Mouse (Mus musculus) stomach, embryonic 16.5 days (tissue): Measurements from ENCODE around the gene Pth2. TPM values are rescaled to one million over a fixed set of nuclear protein-coding genes. Genes with fewer than 3 reads are reported as not detected.

ENCODE experiments used
- ATAC-seq: fragments of 200-750 bp; cut with Nextera tagmentation; 2 replicates; pipeline ENCODE4 v1.8.0; 2017; ENCODE audit warnings: moderate number of reproducible peaks, moderate TSS enrichment; ENCODE audit not compliant: insufficient read depth, low FRiP score
- H3K27ac ChIP-seq: fragments of 300-500 bp; sonication (generic); 2 replicates; pipeline ENCODE4 v1.5.1; 2014; ENCODE audit warnings: low read length
- H3K27me3 ChIP-seq: fragments of 300-500 bp; sonication (generic); 2 replicates; pipeline ENCODE4 v1.6.1; 2014; ENCODE audit warnings: low read length, control low read depth, mixed read lengths; ENCODE audit not compliant: control insufficient read depth, insufficient read depth
- H3K36me3 ChIP-seq: fragments of 300-500 bp; sonication (generic); 2 replicates; pipeline ENCODE4 v1.6.1; 2014; ENCODE audit warnings: low read length; ENCODE audit not compliant: control insufficient read depth, insufficient read depth
- H3K4me1 ChIP-seq: fragments of 300-500 bp; sonication (generic); 2 replicates; pipeline ENCODE4 v1.6.1; 2014; ENCODE audit warnings: low read length, control low read depth, mixed read lengths; ENCODE audit not compliant: control insufficient read depth, insufficient read depth
- H3K4me2 ChIP-seq: fragments of 300-500 bp; sonication (generic); 2 replicates; pipeline ENCODE4 v1.6.1; 2014; ENCODE audit warnings: low read depth, low read length, mixed read lengths
- H3K4me3 ChIP-seq: fragments of 300-500 bp; sonication (generic); replicated peaks from 2 replicates; pipeline ENCODE4 v1.5.1; 2014; ENCODE audit warnings: mild to moderate bottlenecking, low read length
- H3K9ac ChIP-seq: fragments of 300-500 bp; sonication (generic); 2 replicates; pipeline ENCODE4 v1.6.1; 2014; ENCODE audit warnings: low read length
- H3K9me3 ChIP-seq: fragments of 300-500 bp; sonication (generic); replicated peaks from 2 replicates; pipeline ENCODE4 v1.6.1; 2016; ENCODE audit warnings: low read length, control low read depth; ENCODE audit not compliant: control insufficient read depth
- WGBS: fragments of 180-500 bp; shearing (Covaris S2); extraction: QIAGEN DNeasy Blood & Tissue Kit; methylation state at CpG from one replicate; pipeline ENCODE4 v1.1.7; 2014; 5-methylcytosine and 5-hydroxymethylcytosine counted together
- polyA plus RNA-seq: library from polyadenylated mRNA; unstranded; fragments of >200 nt; fragmentation: Nextera tagmentation; extraction: Ambion mirVana; gene quantifications from 2 replicates; pipeline ENCODE4 v1.2.1, GENCODE M21; 2015

Pth2 gene
- polyA plus RNA-seq, 1 experiment from 2014 or later: not detected

DNA sequence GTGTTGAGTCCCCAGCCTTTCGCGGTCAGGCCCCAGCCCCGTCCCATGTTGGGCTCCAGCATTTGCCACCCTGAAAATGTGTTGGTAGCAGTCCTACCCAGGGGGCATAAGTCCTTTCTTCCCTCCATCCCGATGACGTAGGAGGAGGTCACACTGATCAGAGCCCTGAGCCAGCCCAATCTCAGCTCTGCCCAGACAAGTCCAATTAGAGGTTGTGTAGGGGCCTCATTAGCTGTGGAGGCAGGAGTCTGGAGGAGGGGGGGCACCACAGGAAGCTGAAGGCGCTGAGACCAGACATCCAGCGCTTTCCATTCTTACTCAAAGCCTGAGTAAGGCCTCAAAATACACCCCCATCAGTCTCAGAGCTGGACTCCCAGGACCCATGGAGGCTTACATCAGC lies 5.1 kb downstream of the Pth2 start:
- Histone ChIP-seq H3K4me1 (no peaks in the 10 kb centered on the region), H3K4me2 (no peak overlapping the region), H3K27ac (no peak overlapping the region), H3K27me3 (peaks cover 53% of the 10 kb centered on the region), H3K9me3 (no peaks in the 10 kb centered on the region), H3K9ac (no peak overlapping the region), H3K4me3 (no peak overlapping the region), H3K36me3 (no peaks in the 10 kb centered on the region)
- ATAC-seq: no peak
- 64% methylated on average over 7 of the region's 7 CpGs for WGBS

DNA sequence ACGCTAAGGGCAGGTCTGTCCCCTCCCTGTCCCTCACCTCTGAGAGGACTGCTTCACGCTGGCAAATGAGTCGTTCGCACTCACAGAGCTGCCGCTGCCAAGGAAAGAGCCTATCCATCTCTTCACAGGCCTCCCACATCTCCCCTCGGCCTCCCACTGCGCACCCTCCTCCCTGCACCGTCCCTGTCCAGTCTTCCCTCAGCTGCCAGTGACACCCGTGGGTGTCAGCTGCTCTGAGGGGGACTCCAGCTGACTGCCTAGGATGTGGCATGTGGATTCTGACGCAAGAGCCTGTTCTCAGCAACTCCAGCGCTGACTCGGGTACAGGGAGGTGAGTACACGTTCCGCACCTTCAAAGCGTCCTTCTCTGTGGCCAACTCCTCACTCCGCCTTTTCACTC lies 8.8 kb downstream of the Pth2 start:
- no peaks in the 10 kb centered on the region for H3K9me3 ChIP-seq
- H3K4me2 ChIP-seq: no peak overlapping the region
- no peaks in the 10 kb centered on the region for H3K36me3 ChIP-seq
- H3K27me3 ChIP-seq: peaks cover 24% of the 10 kb centered on the region; the same call in 1 of the 2 replicates
- no peak for ATAC-seq
- WGBS: 58% methylated on average over 16 of the region's 16 CpGs
- H3K4me1 ChIP-seq: no peaks in the 10 kb centered on the region; the same call in 1 of the 2 replicates
- H3K9ac ChIP-seq: no peak overlapping the region
- H3K27ac ChIP-seq: no peak overlapping the region
- no peak overlapping the region for H3K4me3 ChIP-seq

DNA sequence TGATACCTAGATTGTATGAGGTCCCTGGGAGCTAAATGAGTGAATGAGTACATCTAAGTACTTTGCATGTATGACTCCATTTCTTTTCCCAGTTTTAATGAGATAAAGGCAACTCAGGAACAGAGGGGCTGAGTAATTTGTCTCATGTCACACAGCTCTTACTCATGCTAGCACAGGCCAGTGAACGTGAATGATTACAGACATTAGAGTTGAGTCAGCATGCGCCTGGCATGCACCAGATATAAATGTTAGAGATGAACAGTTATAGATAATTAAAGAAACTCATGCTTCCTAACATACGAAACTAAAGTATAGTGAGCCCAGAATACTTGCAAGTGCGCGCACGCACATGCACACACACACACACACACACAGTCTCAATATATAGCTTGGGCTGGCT lies 9.4 kb downstream of the Pth2 start:
- 88% methylated on average over 6 of the region's 6 CpGs for WGBS

DNA sequence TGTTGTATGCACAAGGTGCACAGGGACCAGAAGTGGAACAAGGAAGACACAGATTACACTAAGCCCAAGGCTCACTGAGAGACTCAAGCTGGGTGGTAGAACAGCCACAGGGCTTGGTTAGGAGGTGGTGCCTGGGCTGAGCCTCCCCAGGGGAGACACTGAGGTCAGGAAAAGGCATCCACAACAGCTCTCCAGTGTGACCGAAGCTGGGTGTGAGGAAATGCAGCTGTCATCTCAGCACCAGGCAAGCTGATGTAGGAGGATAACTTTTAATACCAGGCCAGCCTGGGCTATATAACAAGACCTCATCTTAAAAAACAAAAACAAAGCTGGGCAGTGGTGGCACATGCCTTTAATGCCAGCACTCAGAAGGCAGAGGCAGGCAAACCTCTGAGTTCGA lies 10.4 kb downstream of the Pth2 start:
- WGBS: 53% methylated on average over 2 of the region's 2 CpGs
- Histone ChIP-seq H3K4me3 (no peak overlapping the region), H3K9ac (no peak overlapping the region), H3K27ac (no peak overlapping the region), H3K4me1 (no peaks in the 10 kb centered on the region; the same call in 1 of the 2 replicates), H3K9me3 (no peaks in the 10 kb centered on the region), H3K4me2 (no peak overlapping the region), H3K36me3 (no peaks in the 10 kb centered on the region), H3K27me3 (peaks cover 15% of the 10 kb centered on the region; the same call in 1 of the 2 replicates)
- ATAC-seq: no peak

More for the DNA sequence above, 9.4 kb downstream of the Pth2 start:
- Histone ChIP-seq H3K4me3 (no peak overlapping the region), H3K4me1 (no peaks in the 10 kb centered on the region; the same call in 1 of the 2 replicates), H3K4me2 (no peak overlapping the region), H3K27ac (no peak overlapping the region), H3K27me3 (0 out of 2 replicates have a peak, but pooled peaks cover 19% of the 10 kb centered on the region), H3K36me3 (no peaks in the 10 kb centered on the region), H3K9ac (no peak overlapping the region), H3K9me3 (no peaks in the 10 kb centered on the region)
- ATAC-seq: no peak

DNA sequence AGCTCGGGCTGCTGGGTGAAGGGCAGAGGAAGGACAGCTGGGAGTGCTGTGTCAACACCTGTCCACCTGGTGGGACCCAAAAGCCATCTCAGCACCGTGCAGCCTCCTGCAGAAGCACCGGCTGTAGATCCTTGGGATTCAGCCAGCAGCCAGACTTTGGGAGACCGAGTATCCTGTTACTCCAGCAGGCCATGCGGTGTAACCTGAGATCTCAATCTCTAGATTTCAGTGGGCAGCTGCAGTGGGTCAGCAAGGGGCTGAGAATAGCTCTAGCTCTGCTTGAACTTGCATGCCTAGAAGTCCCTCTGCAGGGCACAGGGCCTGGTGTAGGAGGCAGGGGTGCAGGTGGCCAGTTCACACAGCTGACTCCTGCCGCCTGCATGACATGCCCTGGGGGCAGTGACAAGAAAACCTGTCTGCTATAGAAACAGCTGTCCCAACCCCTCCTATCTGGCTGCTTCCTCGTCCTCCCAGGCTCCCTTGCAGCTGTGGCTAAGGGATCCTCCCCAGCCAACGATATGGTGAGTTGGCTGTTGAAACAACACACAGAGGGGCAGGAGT lies 11.1 kb downstream of the Pth2 start:
- Histone ChIP-seq H3K27ac (no peak overlapping the region), H3K9ac (peak overlapping the region; percentile 27; the same call in 1 of the 2 replicates), H3K4me1 (no peaks in the 10 kb centered on the region; the same call in 1 of the 2 replicates), H3K36me3 (no peaks in the 10 kb centered on the region), H3K4me3 (no peak overlapping the region), H3K4me2 (no peak overlapping the region), H3K9me3 (no peaks in the 10 kb centered on the region), H3K27me3 (peaks cover 9% of the 10 kb centered on the region; the same call in 1 of the 2 replicates)
- 10% methylated on average over 8 of the region's 8 CpGs for WGBS
- peak; percentile 34; the same call in 1 of the 2 replicates for ATAC-seq

DNA sequence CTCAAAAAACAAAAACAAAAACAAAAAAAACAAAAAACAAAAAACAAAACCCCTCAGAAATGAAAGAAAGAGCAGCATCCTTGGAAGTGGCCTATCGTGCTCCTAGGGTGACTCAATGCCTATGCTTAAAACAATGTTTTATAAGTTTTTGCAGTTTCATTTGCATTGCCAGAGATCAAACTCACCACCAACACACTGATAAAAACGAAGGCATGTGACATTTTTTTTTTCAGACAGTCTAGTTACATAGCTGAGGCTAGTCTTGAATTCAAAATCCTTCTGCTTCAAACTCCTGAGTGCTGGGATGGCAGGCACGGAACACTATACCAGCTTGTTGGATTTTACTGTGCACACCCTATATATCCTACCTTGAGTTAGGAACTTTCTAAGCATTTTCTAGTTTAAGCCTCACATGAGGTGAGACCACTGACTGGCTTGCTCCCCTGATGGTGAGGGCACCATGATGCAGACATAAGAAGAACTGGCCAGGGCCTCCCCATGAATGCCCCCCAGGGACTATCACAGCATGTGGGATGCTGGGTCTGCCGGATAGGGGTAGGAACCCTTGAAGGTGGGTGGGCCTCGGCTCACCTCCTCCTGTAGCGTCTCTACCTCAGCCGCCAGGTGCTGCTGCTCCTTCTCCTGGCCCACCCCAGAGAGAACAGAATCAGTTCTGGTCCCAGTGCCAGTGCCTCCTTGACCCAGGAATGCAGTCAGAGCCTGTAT lies 12.0 kb downstream of the Pth2 start:
- 91% methylated on average over 7 of the region's 7 CpGs for WGBS
- no peak overlapping the region for H3K27ac ChIP-seq

DNA sequence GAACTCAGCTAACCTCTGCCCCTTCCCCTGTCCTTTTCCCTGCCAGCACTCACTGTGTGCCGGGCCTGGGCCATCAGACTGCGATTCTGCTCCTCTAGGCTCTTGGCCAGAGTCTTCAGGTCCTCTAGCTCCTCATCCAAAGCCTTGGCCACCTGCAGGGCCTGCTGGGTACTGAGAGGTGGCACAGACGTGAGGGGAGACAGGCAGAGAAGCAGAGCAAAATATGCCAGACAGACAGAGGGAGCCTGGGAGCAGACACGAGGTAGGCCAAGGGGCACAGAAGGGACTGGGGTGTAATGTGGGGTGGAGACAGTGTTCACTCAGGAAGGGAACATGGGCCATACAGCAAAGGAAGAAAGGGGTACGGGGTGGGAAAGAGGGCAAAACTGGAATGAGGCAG lies 12.6 kb downstream of the Pth2 start:
- Histone ChIP-seq H3K9ac (no peak overlapping the region), H3K4me1 (no peaks in the 10 kb centered on the region; the same call in 1 of the 2 replicates), H3K27me3 (peaks cover 9% of the 10 kb centered on the region; the same call in 1 of the 2 replicates), H3K27ac (no peak overlapping the region), H3K9me3 (no peaks in the 10 kb centered on the region), H3K36me3 (no peaks in the 10 kb centered on the region), H3K4me2 (no peak overlapping the region), H3K4me3 (no peak overlapping the region)
- no peak for ATAC-seq
- WGBS: 65% methylated on average over 5 of the region's 5 CpGs

More for the DNA sequence above, 12.0 kb downstream of the Pth2 start:
- H3K4me1 ChIP-seq: no peaks in the 10 kb centered on the region; the same call in 1 of the 2 replicates
- H3K36me3 ChIP-seq: no peaks in the 10 kb centered on the region
- H3K9ac ChIP-seq: no peak overlapping the region
- no peaks in the 10 kb centered on the region for H3K9me3 ChIP-seq
- H3K4me2 ChIP-seq: no peak overlapping the region
- ATAC-seq: no peak
- H3K27me3 ChIP-seq: peaks cover 9% of the 10 kb centered on the region; the same call in 1 of the 2 replicates
- no peak overlapping the region for H3K4me3 ChIP-seq

DNA sequence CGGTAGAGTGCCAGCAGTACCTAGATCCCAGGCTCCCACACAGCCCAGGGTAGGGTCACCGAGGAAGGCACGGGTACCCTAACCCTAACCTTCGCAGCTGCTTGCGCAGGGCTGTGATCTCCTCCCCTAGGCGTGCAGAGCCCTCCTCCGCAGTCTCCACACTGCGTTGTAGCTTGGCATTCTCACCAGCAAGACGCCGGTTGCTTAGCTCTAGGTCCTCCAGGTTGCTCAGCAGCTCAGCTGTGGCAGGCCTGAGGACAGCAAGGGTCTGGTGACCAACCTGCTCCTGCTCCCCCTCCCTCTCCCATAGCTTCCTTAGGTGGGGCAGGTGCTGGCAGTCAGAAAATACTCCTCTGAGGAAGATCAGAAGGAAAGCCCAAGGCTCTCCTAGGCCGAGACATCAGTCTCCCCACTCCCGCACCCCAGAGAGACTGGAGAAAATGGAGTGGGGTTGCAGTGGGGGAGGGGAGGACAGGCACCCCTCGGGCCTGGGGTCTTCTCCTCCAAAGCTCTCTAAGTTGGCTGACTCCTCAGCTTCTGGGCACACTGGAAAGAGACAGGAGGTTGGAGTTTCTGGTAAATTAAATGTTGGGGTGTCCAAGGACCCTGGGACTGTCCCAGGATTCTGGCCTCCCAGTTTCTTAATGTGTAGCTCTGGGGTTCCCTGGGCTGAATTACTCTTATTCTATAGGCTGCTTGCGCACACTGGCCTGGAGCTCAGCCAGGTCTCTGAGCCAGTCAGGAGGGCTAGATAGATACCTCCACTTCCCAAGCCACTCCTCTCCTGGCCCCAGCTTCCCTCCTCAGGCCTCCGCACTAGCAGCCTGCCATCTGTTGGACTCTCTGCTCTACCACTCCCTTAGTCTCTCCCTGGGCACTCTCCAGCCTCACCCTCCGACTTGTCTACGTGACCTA lies 13.3 kb downstream of the Pth2 start:
- Histone ChIP-seq H3K4me1 (no peaks in the 10 kb centered on the region; the same call in 1 of the 2 replicates), H3K27ac (no peak overlapping the region), H3K4me3 (no peak overlapping the region), H3K4me2 (no peak overlapping the region), H3K36me3 (no peaks in the 10 kb centered on the region), H3K9me3 (no peaks in the 10 kb centered on the region), H3K27me3 (peaks cover 6% of the 10 kb centered on the region; the same call in 1 of the 2 replicates), H3K9ac (no peak overlapping the region)
- 74% methylated on average over 17 of the region's 17 CpGs for WGBS
- ATAC-seq: no peak; the same call in 1 of the 2 replicates
